Mouse (Mus musculus): ENCODE results near the gene Socs2.
"Not testable (repeated sequence)": the region's sequence is repeated elsewhere in the genome, so short reads cannot be mapped to it uniquely, and the experiment has no call there.

Socs2 gene

DNA sequence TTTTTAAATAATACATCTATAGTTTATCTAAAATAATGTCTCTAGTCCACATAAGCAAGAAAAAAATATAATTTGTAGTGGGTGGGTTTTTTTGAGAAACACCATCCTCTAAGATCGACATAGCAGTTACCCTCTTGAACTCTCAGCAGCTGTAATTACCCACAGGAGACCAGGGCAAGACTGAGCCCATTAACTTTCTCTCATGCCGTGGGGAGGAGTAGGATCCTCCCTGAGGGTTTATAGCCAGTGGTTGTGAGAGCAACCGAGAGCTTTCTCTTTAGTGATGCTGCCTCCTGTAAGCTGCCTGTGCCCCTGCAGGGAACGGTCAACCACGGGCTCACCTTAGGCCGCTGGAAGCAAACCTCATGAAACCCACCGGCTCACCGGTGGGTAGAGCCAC is 24.9 kb downstream of the Socs2 start:
- no peak for DNase-seq (ENCODE audit: low spot score in 2 of 2)

DNA sequence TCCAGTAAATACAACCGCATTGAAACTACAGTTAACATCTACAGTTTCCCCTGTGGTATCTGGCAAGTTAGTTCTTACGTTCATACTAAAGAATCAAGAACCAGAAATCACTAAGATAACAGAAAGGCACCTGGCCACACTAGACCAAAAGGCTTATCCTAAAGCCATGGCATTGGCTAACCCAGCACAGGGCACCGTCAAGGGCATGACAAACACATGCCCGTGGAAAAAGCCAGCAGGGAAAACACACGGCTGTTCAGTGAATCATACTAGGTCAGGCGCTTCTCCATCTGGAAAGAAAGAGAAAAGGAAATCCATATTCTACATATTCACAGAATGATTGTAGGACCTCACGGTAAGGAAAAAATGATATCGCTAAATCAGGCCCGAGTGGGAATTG is 26.1 kb downstream of the Socs2 start:
- no peak for DNase-seq (ENCODE audit: low spot score in 2 of 2)

DNA sequence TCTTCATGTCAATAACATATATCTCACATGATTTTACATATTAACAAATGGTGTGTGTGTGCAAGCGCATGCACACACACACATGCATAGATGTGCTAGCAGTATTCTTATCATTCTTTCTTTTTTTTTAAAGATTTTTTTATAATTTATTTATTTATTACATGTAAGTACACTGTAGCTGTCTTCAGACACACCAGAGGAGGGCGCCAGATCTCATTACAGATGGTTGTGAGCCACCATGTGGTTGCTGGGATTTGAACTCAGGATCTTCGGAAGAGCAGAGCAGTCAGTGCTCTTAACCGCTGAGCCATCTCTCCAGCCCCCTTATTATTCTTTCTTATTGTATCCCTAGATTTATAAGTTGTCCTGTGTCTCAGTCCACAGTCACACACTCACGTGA is 27.2 kb downstream of the Socs2 start:
- not testable (repeated sequence) for DNase-seq (ENCODE audit: low spot score in 2 of 2)

DNA sequence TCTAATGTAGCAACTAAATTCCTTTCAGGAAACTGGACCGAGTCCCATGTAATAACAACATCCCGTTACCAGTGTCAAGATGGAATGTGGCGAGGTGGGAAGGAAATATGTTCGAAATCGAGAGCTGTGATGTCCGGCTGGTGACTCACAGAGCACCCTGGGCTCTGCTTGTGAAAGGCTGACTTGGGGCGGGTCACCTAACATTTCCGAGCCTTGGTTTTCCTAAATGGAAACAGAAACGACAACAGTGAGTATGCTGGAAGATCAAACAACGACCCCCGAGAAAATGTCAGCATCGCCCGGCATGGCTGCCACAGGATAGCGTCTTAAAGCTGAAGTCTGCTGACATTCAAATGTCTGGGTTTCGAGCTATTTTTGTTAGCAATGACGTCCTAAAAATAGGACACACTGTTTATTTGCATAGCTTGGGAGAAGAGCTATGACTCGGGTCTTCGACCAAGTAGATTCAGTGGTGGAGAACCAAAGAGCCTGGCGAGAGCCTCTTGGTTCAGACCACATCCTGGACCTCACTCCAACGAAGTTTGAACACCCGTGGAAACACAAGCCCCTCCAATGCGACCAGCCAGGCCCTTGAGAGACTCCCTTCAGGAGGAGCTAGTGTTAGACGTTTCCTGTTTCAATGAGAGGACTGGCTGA is 28.0 kb downstream of the Socs2 start:
- no peak for DNase-seq (ENCODE audit: low spot score in 2 of 2)

DNA sequence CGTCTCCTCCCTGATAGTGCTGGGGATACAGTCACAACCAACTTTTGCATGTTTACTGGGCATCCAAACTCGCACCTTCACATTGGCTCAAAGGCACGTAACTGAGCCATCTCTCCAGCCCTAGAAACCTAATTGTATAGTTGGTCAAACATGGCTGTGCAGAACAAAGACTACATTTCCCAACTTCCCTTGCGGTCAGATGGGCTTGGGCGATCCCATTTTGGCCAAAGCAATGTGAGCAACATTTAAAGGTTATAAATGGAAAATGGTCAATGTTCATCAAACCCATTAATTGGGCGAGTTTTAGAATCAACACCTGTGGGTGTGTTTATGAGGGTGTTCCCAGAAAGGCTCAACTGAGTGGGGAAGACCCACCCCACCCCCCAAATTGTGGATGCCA is 30.5 kb downstream of the Socs2 start:
- no peak for DNase-seq (ENCODE audit: low spot score in 2 of 2)

DNA sequence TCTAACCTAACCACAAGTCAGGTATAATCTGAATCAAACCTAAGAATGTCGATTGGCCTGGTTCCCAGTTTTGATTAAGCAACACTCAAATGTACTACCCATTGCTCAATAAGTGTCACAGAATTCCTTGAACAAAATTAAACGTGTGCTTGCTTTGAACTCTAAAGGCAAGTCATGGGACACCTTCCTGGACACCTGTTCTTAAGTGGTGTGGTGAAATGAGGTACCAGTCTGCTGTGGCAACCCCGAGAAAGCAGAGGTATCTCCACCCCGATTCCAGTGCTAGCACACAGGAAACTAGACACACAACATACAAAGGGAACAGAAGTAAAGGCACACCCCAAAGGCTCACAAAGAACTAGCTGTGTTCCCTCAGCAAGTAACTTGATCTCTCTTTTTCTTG is 31.2 kb downstream of the Socs2 start:
- no peak for DNase-seq (ENCODE audit: low spot score in 2 of 2)

DNA sequence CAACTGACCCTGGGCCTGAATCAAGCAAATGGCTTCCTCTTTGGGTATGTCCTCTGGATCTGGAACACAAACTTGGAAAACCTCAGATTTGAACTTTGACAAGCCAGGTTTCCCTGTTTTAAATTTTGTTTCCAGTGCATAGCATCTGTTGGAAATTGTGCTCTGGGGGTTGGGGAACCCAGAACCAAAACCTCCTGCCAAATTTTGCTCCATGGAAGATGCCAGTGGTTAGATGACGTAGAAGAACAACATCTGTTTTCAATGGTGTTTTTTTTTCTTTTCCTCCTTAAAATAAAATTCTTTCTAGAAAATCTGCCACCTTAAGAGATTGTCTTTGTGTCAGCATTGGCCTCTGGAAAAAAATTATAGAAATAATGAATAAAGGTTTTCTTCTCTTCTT is 31.9 kb downstream of the Socs2 start:
- no peak for DNase-seq (ENCODE audit: low spot score in 2 of 2)

DNA sequence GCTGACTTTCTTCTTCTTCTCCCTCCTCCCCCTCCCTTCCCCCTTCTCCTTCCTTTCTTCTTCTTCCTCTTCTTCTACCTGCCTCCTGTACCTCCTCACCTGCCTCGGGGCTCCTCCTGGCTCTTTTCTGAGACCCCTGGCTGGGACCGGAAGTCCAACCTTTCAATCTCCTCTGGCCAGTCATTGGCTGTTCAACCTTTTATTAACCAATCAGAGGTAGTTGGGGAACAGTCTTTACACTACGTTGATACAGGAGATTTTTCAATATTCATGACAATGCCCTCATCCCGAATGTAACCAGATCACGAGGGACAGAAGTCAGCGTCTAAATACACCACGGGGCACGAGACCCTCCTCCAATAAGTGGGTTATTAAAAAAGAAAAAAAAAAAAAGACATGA is 32.5 kb downstream of the Socs2 start:
- no peak for DNase-seq (ENCODE audit: low spot score in 2 of 2)

DNA sequence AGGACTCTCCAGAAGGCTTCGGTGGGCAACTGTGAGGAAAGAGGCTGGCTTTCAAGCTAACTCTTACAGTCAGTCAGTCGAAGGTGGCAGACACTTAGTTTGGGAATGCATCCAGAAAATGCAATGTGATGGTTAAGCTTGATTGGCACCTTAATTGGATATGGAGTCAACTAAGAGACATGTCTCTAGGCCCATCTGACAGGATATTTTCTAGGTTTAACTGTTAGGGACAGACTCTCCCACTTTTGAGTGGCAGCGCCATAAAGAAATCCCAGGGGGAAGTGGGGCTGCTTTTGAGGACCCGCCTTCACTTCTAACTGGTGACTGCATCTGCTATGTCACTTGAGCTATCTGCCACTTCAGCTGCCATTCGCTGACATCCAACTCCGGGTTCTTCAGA is 43.6 kb downstream of the Socs2 start:
- DNase-seq (ENCODE audit: low spot score in 2 of 2) = no peak

DNA sequence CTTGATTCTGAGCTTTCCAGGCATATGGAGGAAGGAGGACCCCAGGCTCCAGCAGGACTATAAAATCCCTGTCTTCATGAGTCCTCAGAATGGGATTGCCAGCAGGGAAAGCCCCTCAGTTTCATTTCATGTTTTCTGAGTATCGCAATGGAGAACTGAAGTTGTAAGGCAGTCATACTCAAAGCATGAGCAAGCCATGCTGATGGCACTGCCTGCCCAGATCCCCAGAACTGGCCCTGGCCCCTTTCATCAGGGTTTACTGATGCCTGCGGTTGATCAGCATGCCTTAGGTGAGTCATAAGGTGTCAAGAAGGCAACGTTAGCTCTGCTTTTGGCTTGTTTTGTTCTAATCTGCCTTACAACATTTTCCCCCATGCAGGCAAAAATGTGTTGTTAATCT is 45.0 kb downstream of the Socs2 start:
- DNase-seq (ENCODE audit: low spot score in 2 of 2) = no peak

DNA sequence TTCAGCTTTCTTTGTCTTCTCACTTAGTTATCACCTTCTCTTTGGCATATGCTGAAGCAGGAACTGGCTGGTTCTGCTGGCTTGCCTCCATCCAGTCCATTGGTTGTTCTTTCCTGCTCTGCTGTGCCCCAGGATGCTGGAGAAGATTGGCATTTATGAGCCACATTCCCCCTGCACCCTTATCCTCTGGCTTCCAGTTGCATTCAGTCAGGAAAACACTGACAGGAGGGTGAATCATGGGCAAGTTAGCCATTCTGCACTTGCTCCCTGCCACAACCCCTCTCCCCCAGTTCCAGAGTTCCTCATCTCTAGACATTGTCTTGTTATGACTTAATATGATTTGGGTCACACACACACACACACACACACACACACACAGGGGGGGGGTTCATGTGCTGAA is 47.8 kb downstream of the Socs2 start:
- no peak for DNase-seq (ENCODE audit: low spot score in 2 of 2)

DNA sequence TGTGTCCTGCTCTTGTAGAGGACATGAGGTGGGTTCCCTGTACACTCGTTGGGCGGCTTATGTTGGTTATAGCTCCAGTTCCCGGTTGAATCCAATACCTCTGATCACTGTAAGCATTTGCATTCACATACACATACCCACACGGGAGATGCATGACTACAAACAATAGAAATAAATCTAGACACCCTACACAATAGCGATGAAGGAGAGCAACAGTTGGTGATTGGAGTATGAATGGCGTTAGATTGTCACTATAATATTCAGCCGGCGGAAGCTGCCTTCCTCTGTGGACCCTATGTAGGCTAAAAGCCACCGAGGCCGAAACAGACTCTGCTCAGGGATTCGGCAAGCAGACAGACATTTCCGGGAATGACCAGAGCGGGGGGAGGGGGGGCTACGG is 48.8 kb downstream of the Socs2 start:
- no peak for DNase-seq (ENCODE audit: low spot score in 2 of 2)

DNA sequence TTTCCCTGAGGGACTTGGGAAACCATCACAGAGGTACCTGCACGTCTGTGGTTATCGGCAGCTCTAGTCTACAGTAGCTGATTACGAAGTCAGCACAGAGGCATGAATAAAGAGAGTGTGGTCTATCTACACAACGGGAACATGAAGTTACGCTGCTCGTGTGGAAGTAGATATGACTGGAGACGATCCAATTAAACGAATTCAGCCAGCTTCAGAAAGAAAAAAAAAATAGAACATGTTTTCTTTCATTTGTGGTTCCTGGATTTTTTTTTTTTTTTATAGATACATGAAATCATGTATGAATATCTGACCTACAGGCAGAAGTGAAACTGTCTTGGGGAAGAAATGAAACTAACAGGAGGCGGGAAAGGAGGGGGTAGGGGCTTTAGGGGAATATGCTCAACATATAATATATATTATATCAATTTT is 49.3 kb downstream of the Socs2 start:
- DNase-seq (ENCODE audit: low spot score in 2 of 2) = no peak

DNA sequence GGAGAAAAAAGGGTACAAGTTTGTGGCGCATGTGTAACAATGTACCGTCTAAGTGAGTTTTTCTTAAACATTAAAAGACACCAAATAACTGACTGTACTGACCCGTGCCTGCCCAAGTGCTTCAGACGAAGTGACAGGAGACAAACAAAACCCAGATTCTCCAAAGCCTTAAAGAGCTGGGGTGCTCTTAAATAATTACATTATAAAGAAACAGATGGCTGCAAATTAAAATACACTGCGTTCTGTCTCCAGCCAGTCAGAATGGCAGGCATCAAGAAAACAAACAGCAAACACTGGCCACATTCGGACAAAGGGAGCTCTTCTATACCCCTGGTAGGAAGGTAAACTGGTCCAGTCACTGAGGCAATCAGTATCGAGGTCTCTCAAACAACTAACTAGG is 49.7 kb downstream of the Socs2 start:
- DNase-seq (ENCODE audit: low spot score in 2 of 2) = no peak

DNA sequence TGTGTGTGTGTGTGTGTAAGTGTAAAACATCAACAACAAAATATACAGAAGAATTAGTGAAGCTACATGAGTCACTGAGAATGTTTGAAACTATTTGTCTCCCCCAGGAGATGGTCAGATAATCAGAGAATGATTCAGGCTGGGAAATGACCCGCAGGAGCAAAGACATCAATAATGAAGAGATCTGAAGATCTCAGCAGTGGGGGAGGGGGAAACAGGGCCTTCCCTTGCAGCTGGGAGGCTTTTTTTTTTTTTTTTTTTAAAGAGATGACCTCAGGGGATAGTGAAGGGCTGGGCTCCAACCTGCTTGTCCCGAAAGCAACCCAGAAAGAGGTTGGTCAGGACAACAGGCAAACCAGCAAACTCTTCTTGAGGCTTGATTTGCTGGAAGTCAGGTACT is 54.7 kb downstream of the Socs2 start:
- no peak for DNase-seq (ENCODE audit: low spot score in 2 of 2)

DNA sequence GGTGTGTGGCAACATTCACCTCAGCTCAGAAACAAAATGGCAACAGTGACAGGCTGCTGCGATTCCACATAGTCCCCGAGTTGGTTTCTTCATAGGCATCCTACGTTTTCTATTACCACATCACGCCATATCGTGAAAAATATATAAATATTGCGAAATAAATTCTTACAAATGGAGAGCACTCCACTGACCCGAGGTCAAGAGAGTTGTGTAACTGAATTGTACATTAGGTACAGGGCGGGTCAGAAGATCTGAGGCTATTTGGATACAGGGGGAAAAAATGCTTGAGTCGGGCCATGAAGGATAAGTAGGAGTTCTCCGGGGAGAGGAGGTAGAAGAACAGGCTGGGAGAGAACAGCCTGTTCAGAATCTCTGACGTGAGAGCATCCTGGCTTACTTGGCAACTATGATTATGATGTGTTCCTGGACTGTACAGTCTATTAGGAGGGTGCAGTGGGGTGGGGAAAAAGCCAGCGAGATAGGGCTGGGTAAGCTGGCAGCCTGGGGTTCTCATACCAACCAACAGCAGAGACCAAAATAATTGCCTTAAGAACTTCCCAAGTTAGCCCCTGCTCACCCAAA is 55.6 kb downstream of the Socs2 start:
- no peak for DNase-seq (ENCODE audit: low spot score in 2 of 2)

DNA sequence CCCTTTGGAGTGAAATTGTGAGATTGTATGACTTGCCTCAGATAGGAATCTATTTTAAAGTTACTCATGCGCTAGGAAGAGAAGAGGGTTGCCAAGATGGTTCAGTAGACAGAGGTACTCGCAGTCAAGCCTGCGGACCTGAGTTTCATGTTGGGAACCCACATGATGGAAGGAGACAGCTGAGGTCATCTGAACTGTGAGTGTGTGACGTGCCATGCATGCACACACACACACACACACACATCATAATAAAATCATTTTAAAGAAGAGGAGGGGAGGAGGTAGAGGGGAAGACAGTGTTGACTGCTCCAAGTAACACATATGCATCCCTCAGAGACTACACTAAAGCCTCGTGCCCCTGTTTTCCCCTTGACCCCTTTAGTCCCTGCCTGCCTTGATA is 56.9 kb downstream of the Socs2 start:
- no peak for DNase-seq (ENCODE audit: low spot score in 2 of 2)

DNA sequence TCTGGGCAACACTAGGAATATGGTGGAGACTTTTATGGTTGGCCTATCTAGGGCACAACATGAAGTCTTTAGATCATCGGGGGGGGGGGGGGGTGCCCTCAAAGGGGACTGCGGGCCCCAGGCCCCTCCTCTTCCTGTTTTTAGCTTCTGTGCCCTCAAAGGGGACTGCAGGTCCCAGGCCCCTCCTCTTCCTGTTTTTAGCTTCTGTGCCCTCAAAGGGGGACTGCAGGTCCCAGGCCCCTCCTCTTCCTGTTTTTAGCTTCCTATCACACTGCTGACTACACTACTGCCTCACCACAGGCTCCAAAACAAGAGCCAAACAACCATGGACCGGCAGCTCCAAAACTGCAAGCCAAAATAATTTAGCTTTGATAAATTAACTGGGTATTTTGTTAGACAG is 59.3 kb downstream of the Socs2 start:
- no peak for DNase-seq (ENCODE audit: low spot score in 2 of 2)

DNA sequence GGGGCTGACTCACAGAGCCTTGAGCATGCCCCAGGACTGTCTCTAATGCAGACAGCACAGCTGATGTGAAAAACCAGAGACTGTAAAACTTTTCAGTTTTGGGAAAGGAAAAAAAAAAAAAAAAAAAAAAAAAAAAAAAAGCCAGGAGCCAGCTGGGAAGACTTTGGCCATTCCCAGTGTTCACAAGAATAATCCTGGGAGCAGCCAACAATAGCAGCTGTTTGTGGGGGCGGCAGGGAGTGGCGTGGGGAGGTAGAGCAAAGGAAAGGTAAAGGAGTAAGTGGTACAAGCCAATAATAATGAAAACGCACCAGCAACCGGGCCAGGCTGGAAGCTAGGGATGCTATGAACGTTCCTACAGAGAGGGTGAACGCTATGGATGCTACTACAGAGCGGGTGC is 60.3 kb downstream of the Socs2 start:
- DNase-seq (ENCODE audit: low spot score in 2 of 2) = no peak

DNA sequence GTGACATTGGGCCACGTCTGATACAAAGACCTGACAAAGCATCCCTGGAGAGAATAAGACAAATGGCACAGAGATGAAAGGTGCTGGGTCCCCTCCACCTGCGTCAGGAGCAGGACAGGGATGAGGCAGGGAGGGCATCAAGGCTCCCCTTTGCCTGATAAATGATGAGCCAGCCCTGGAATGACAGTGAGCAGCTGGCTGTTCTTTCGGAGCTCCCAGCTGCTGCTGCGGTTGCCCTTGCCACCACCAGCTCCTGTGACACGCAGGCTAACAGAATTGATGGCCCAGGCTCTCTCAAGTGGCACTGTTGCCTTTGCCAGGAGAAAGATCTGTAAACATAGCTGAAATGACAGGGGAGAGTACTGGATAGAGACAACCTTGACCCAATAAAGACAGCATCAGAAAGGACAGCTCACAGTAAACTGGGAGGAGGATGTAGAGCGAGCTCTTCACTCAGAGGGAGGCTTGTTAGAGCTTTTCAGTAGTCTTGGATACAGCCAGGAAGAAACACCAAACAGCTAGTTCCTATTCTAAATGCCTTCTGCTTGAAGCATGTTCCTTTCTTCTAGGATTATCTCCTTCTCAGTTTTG is 61.2 kb downstream of the Socs2 start:
- DNase-seq (ENCODE audit: low spot score in 2 of 2) = no peak

DNA sequence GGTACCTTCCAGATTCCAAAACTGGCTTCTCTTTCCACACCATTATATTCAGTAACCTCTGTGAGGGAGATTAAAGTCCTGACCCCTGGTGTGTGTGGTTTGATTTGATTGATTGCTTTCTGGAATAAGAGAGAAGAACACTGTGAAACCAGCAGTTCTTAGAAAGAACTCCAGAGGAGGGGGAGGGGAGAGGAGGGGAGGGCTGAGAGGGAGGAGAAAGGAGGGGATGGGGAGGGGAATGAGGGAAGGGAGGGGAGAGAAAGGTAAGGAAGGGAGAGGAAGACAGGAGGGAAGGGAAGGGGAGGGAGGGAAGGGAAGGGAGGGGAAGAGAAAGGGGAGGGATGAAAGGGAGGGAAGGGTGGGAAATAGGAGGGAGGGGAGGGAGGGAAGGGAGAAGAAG is 62.3 kb downstream of the Socs2 start:
- DNase-seq (ENCODE audit: low spot score in 2 of 2) = no peak

DNA sequence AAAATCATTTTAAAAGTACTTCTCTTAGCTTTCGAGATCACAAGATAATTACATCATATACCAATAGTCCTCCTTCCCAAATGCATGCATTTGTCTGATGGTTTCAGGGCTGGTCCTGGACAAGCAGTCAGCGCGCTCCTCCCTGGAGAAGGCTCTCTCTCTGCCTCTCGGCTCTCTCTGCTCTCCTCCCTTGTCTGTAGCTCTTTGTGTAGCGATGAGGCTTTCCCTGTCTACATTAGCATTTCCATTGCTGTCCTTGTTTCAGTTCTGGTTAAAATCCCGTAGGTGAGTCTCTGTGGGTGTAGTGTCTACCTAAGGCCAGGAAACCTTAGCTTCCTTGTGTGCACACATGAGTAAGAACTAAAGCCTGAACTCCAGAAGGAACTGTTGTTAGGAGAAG is 62.9 kb downstream of the Socs2 start:
- no peak for DNase-seq (ENCODE audit: low spot score in 2 of 2)

DNA sequence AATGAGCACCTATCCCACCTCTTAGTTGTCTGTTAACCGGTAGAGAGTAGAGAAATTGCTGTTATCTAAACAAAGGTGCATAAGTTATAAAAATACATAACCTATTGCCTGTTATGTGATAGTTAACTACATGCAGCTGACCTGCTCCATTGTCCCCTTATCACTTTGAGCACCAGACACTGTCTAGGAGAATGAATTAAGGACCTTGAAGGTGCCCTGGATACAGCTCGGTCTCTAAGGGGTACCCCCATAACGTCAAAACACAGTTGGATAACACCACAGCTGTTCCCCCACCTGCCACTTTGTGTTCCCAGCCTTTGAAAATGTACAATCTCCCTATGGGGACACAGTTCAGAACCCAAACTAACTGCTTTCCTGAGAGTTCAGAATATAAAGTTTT is 68.5 kb downstream of the Socs2 start:
- DNase-seq (ENCODE audit: low spot score in 2 of 2) = no peak

DNA sequence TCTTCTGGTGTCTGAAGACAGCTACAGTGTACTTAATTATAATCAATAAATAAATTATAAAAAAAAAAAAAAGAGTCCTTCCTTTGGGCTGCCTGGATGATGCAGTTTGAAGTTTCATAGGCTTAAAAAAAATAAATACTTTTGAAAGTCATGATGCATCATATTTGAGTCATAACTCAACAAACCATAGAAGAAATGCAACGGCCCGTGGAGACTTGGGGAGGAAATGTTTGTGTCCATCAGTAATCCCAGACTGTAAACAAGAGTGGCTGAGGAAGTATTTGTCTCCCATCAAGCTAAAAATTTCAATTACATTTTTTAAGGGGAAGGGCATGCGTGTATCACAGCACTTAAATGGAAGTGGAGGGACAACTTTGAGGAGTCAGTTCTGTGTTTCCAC is 69.2 kb downstream of the Socs2 start:
- no peak for DNase-seq (ENCODE audit: low spot score in 2 of 2)
